Mouse (Mus musculus) common myeloid progenitor, adult 5-6 weeks (primary cell): ENCODE results near the gene Tbrg4. TPM values are rescaled to one million over a fixed set of nuclear protein-coding genes. Genes with fewer than 3 reads are reported as not detected.
A peak's percentile ranks its signal among the peaks of the same experiment; 100 is the strongest.

ENCODE experiments used
- ATAC-seq: replicated peaks from 2 replicates; pipeline ENCODE4 v1.8.0; 2016; ENCODE audit warnings: low read depth, mild to moderate bottlenecking, moderate TSS enrichment, inconsistent platforms; ENCODE audit not compliant: poor library complexity, severe bottlenecking
- total RNA-seq: library from RNA; stranded (forward); fragments of 200-1000, 187-1606 nt; gene quantifications from 2 replicates; pipeline ENCODE4 v1.2.3, GENCODE M21; 2017

The Tbrg4 gene
- total RNA-seq, 1 experiment from 2014 or later: 73.2 TPM

DNA sequence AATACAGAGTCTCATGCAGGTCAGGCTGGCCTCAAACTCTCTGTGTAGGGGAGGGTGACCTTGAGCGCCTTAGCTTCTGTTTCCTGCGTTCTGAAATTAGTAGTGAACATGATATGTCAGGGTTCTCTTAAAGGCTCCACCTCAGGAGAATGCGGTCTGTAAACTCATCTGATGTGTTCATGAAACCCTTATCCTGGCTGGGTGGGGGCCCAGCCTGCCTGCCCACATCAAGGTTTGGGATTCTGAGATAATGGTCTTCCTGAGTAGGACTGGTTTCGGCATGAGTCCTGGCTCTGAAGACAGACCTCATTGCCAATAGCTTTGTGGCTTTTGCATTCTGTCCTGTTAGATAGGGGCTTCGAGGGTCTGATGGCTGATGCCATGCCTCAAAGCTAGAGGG, 30.5 kb downstream of the Tbrg4 start:
- ATAC-seq: peak; percentile 10

DNA sequence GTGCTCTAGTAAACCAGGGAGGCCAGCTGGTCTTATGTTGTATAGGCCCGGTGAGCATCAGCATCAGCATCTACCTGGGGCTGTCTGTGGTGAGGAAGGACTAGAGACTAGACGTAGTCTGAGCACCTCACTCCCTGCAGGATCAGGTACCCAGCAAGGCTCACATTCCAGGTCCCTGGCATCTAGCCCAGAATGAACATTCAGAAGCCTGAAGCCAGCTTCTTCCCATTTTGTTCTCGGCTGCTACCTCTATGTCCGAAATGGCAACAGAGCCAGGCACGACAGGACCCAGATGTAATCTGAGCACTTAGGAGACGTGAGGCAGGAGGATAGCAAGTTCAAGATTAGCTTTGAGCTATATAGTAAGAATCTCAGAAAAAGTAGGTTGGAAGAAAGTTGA, 31.0 kb downstream of the Tbrg4 start:
- no peak for ATAC-seq

DNA sequence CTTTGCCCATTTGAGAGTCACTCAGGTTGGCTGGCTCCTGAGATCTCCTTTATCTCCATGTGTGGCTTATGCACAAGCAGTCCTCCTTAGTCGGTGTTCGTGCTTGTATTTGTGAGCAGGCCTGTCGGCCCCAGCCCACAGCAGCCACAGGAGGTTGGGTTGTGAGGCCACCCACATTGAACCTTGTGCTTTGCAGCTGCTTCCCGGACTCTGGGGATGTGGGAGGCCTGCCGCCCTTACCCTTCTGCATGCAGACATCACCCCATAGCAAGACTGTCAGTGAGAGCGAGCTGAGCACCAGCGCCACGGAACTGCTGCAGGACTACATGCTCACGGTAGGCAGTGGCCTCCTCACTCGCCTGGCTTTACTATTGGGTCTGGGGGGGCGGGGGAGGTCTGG, 32.5 kb downstream of the Tbrg4 start:
- no peak for ATAC-seq

DNA sequence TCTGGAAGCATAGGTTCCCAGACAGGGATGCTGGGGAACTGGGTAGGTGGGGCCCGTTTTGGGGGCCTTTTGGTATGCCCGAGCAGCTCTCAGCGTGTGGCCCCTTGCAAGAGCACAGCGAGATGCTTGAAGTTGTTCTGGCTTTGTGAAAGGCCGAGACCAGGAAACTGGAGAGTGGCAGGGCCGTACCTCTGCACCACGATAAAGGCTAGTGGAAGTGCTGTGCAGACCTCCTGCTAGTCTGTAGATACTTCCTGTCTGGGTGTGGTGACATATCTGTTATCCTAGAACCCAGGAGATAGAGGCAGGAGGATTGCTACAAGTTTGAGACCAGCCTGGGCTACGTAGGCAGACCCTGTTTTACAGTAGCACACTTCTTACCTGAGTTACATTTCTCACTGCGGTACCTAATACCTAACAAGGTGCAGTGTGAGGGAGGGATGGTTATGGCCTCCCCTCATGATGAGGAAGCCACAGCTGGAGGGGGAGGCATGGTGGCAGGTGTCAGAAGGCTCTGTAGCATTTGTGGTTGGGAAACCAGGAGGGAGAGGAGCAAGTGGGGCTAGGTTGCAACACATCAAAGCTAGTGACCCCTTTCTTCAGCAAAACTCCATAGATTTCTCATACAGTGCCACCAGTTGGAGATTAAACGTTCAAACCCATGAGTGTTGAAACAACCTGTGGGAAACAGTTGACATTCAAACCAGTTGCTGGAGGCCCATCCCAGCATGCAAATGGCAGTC, 34.8 kb downstream of the Tbrg4 start:
- no peak for ATAC-seq

DNA sequence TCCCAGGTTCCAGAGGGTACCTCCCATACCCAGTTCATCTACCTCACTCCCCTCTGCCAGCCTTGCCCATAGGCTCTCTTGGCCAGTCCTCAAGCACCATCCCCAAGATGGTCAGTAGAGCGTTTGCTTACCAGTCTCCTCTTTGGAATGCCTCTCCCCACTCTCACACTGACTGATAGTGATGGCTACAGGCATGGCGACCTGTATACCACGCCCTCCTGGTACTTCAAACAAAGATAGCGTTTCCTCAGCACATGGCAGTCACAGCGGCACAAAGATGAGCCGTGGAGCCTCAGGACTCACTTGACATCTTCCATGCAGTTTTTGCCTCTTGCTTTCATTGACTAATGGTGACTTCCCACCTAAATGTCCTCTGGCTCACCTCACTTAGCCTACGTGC, 36.0 kb downstream of the Tbrg4 start:
- ATAC-seq: no peak

DNA sequence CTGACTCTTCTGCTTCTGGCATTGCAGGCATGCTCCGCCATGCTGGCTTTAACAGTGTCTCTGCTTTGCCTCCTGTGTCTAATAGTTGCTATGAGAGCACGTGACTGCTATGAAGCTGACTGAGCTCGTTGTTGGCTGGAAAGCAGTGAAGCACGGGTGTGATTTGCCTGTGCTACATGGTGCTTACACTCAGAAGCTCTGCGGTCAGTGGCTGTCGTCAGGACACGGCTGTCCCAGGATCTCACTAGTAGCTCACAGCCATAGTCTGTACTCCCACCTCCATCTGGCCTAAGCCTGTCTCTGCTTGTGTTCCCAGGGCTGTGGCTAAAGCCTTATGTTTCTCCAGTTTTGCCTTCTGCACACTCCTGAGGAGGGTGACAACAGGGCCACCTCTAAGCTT, 37.6 kb downstream of the Tbrg4 start:
- no peak for ATAC-seq

DNA sequence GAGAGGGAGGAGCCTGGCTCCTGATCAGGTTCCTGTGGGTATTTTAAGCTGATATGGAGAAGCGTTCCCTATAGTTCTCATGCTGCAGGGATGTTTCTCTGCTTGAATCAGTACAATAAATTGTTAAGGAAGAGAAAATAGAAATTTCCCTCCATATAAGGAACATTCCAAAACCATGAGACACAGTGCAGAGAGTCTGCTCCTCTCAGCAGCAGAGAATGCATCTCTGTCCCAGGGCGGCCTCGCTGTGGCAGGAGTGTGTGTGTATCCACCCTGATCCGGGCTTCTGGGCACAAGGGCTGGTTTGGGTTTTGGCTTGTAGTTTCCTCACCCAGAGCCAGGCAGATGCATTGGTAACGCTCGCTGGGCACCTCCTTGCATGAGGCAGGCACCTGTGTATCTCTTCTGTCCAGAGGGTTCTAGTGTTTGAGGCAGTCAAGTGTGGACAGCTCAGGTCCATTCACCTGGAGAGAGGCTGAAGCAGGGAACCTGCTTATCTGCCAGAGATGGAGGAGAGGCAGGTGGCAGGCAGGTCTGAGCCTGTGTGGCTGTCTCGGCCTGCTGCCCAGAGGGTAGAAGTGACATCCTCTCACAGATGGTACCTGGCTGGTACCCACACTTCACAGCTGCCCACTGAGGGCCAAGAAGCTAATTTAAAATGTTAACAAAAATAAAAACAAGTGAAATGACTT, 38.5 kb downstream of the Tbrg4 start:
- no peak for ATAC-seq

DNA sequence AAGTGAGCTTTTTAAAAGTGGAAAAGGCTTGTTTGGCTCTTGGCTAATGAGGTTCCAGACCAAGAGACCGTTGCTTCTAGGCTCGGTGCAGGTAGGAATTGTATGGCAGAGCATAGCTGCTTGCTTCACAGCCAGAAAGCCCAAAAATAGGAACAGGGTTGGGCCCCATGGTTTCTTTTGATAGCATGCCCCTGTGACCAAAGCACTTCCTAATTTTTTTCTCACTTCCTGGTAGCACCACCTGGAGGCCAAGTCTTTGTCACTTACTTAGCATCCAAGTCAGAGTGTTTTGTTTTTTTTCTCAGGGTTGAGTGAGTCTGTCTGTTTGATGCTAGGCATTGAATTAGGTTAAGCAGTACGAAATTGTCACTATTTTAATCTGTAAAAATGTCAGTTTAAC, 39.2 kb downstream of the Tbrg4 start:
- peak; percentile 84 for ATAC-seq

DNA sequence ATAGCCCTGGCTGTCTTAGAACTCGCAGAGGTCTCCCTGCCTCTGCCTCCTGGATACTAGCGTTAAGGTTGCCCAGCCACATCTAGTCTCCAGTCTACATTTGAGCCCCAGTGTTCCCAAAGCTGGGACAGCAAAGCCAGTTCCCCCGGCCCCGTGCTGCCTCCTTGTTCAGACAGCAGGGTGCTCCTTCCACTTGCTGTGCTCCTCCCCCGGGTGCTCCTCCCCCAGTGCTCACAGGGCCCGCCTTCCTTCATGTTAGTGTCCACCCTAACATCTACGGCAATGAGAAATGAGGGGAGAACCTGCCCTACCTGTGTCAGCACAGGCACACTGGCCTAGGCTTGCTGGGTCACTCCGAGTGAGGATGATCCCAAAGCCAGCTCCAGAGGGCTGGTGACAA, 40.1 kb downstream of the Tbrg4 start:
- no peak for ATAC-seq

DNA sequence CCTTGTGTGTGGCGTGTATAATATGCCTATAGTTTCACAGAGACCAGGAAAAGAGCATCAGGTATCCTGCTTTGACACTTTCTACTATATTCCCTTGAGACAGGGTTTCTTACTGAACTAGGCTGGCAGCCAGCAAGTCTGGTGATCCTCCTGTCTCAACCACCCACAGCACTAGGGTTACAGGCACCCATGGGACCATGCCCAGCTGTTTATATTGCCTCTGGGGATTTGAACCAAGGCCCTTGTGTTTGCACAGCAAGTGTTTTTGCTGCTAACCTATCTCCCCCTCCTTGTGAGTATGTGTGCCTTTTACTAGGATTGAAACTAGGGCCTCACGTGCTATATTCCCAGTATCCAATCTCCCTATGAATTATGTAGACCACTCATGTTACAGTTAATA, 44.3 kb downstream of the Tbrg4 start:
- ATAC-seq: no peak

DNA sequence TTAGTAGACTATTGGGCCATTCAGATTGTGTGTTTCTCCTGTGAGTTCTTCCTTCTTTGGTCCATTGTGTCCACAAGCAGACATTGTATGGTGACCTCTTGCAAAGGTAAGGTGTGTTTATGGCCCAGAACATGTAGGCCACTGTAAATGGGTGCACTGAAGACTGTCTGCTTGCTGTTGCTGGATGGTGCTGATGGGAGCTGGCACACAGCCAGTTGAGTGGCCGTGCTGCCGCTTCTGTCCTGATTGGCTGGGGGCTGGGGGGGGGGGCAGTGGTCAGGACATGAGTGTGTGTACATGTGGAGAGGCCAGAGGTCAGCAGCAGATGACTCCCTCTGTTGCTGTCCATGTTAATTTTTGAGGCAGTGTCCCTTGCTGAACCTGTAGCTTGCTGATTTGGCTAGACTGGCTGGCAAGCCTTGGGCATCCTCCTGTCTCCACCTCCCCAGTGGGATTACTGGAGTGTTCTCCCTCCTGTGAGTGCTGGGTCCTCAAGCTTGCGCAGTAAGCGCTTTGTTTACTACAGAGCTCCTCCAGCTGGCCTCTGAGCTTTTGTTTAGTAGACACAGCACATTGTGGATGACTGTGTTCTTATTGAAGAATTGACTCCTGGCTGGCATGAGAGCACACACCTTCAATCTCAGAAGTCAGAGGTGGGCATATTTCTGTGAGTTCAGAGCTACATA, 45.7 kb downstream of the Tbrg4 start:
- no peak for ATAC-seq

DNA sequence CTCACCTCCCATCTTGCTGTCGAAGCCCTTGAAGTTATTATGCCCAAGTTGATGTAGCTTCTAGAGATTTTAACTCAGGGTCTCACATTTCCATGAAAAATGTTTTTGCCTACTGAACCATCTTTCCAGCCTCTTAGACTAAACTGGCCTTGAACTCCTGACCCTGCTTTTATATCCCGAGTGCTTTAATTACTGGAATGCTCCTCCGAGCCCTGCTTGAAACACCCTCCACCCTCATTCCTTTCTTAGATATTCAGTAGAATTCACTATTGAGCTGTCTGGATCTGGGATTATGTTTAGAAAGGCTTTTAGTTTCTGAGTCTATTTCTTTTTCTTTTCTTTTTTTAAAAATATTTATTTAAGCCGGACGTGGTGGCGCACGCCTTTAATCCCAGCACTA, 46.5 kb downstream of the Tbrg4 start:
- ATAC-seq: no peak

DNA sequence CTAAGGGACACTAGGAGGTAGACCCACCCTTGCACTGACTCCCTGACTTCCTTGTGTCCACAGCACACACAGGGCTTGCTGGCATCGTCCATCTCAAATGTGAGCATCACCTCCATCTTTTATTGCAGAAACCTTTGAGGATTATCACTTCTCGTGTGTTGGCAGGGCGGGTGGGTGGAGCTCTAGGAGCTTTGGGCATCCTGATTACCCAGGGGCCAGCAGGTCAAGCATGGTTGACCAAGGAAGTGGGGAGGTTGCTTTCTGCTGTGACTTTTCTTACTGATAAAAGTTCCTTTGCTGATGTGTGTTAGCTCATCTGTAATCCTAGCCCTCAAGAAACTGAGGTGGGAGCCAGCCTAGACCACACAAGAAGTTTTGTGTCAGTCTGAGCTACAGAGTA, 49.7 kb downstream of the Tbrg4 start:
- ATAC-seq: no peak

DNA sequence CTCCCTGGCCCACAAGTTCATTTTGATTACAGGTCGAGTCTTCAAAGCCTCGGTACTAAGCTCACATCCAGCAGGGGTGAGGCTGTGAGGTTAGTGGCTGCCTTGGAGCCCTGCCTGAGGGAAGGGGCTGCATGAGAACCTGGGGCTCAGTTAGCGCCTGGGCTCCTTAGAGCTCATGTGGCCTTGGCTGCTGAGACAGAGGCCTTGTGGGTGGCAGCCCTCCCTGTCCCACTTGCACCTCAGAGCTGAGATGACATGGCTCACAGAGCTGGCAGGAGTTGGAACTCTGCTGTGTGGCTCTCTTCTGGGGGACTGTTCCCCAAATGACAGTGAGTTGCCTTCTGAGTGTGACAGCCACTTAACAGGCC, 56.5 kb downstream of the Tbrg4 start:
- ATAC-seq: no peak

DNA sequence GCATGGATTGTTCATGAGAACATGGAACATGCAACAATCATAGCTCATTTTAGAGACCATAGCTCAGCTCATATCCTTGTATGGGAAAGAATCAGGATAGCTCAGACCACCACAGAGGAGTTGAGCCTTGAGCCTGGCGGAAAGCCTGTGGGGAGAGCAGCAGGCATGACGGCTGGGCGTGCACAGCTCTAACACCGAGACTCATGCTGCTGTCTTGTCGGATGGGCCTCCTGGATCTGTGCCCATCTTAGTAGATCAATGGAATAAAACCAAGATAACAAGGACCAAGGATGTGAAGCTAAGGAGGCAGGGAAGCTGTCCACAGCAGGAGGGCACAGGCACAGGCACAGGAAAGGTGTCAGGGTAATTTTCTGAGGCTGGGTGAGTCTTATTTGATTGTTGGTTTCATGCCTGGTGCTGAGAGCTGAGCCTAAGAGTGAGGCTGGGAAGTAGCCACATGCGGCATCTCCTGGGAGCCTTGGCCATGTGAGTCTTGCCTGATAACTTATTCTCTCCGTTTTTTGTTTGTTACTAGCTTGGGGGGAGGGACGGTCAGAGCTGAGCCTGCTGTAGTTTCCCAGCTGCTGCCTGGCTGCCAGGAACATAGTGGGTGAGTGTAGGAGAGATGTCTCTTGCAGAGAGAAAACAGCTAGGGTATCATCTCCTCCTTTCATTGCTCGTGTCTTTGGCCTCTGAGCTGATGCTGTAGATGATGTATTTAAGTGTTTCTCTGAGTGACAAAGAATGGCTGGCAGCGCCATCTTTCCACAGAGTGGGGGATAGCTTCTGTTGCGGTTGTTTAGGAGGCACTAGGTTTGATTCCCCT, 57.1 kb downstream of the Tbrg4 start:
- ATAC-seq: no peak

DNA sequence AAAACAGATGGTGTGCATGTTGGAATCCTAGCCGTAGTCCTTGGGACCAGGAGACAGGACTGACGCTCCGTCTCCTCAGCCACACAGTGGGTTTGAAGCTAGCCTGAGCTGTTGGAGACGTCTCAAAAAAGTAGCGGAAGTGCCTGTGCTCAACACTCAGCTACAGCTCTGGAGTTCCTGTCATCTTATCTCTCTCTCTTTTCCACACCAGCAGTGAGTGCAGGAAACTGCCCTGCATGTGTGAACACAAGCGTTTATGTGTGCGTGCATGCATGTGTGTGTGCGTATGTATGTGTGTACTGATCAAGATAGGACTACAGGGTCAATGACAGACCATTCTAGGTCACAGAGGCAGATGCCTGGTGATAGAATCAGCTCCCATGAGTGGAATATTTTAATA, 57.9 kb downstream of the Tbrg4 start:
- peak; percentile 72 for ATAC-seq

DNA sequence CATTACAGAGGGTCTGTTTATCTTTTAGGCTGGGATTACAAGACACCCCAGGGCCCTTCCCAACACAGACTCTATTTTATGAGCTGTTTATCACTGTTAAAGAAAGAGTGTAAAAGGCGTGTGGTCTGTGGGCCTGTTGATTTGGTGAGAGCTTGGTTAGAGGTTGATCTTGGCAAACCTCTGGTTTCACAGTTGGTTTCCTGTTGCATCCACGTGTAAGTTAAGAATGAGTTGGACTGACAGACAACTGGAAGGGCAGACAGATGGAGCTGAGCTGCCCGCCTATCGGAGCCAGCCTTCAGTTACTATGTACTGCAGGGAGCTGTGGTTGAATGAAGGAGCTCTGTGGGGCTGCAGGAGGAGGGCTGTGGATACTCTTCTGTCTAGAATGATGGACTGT, 59.4 kb downstream of the Tbrg4 start:
- peak; percentile 50 for ATAC-seq
